Mouse (Mus musculus): ENCODE data around the gene Pla2g2c.

Pla2g2c gene

GRCm38 (mm10) chr4:138709944-138710343, 14.6 kb upstream of the Pla2g2c start:
- DNase-seq (ENCODE audit: low read depth) = no peak

DNA sequence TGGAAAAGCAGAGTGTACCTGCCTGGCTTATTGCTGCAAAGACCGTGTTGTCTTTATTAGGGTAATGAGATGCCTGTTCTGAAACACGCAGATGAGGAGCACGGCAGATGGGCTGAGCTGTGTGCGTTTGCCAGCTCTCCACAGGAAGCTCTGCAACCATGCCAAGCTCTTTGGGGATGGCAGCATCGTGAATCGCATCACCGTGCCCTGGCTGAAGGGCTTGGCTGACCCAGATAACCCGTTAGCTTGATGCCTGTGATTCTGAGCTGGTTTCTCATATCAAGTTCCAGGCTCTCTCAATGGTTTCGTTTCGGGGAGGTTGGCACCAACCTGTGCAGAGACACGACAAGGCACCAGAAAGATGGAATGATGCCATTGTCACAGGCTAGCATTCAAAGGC, 14.0 kb upstream of the Pla2g2c start:
- DNase-seq (ENCODE audit: low read depth) = no peak

DNA sequence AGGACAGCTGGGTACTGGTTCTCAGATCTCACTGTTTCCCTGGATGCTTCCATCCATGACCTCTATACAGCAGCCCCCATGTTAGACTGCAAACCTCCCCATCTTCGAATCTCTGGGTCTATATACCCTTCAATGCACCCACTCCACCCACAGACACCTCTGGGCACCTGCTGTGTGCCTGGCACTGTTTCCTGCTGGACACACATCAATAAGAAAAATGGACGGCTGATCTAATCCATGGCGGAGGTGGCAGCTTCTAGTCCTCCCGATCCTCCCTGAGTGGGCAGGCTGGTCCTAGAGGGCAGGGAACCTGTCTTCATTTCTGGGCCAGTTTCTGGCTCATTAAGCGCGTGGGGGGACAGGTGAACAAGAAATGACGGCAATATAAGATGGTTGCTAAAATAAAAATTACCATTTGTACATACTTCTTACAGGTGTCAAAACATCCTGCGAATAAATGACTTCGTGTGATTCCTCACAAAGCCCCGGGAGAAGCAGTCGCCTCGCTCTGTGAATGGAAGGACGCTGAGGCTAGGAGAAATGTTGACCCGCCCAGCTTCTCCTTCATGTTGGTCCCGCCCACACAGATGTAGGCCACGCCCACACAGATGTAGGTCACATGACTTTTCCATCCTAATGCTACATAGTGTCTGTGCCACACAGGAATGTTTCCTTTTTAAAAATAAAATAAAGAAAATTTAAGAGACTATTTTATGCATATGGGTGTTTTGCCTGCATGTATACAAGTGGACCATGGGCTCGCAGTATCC, 13.4 kb upstream of the Pla2g2c start:
- no peak for DNase-seq (ENCODE audit: low read depth)

DNA sequence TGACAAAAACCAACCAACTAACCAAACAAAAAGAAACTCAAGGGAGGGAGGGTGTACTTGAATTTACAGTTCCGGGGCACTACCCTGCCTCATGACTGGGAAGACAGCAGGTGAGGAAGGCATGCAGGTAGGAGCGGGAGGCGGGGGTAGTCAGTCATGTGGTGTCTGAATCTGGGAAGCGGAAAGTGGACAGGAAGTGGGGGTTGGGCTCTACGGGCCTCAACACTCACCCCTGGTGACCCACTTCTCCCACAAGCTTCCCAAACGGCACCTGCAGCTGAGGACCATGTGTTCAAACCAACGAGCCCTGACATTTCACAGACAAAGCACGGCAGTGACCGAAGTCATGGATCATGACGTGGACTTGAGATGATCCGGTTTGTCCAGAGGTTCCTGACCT, 12.5 kb upstream of the Pla2g2c start:
- DNase-seq (ENCODE audit: low read depth) = peak; percentile 48

DNA sequence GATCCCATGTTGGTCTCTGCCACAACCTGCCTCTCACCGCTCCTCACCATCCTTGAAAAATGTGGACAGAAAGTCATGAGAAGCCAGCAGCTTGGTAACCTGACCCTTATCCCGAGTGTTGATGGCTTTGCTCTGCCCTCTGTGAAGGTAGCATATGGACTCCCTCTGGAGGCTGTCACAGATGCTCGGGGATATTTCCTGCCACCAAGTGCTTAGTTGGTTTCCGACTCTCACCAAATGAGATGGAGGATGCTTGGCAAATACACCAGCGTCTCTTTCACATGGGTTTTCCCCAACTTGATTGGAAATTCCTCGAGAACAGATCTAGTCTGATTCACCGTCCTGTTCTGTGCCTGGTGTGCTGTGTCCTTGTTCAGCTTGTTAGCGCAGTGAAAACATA, 12.0 kb upstream of the Pla2g2c start:
- DNase-seq (ENCODE audit: low read depth) = no peak

DNA sequence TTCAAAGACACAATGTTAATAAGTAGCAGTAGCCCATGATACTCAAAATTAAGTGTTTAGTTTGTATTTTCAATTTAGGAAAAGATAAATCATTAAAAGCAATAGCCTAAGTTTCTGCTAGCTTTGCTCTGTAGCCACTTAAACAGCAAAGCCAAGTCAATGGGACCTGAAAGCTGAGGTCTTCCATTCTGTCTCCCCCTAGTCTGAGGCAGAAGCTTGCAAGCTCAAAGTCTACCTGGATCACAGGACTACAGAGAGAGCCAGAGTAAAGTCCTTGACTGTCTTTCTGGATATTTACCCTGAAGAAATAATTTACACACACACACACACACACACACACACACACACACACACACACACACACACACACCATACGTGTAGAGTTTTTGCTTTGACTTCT, 10.4 kb upstream of the Pla2g2c start:
- no peak for DNase-seq (ENCODE audit: low read depth)

DNA sequence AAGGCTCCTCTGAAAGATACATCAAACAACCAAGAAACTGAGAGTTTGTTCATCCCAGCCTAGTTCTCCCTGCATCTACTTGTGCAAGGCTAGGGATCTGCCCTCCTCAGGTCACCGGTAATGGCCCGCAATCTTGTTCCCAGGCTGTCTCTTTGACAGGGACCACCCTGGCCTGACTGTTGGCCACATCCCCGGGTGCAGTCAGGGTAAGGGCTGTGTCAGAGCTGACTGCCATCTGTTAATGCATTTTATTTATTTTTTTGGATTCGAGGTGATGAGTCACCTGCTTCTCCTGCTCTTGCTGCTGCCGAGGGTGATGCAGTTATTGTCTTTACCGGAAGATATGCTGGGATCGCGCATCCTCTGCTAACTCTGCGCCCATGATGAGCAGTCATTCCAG, 7.9 kb upstream of the Pla2g2c start:
- no peak for DNase-seq (ENCODE audit: low read depth)

DNA sequence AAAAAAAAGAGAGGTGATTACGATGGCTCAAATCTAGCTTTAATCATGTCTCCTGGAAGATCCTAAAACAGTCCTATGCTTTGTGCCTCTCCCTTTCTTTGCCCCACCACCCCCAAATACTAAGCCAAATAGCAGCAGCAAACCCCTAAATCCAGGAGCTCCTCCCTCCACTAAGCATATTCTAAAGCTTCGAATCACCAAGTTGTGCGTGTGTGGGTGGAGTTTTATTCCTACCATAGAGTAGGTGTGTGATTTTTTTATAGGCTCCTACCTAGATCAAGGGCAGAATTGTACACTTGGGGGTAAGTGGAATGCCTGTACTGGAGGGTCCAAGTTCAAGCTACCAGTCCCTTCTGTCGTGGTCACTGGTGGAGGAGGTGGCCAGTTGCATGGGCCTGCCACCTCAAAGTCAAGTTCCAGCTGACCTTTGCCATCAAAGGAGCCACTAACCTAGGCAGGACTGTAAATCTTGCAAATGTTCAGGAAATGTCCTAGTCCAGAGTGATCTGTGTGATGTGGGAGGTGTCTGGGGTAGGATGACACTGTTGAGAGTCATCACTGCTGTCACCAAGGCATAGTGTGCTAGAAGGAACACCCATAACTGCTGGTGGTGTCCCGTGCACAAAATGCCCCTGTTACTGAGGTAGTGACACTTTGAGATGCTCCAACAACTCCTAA, 5.9 kb upstream of the Pla2g2c start:
- no peak for DNase-seq (ENCODE audit: low read depth)

DNA sequence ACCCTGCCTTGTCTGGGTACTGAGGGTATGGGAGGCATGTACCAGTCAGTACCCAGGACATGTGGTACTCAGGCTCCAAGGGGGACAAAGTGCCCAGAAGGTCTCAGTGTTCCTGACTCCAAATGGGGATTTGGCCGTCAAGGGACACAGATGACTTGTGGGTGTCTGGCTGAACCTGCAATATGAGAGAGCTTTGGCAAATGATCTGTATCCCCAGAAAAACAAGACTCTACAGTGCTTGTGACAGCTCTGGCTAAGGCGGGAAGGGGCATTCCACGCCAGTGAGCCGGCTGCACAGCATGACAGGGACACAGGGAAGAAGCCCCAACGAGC, 5.4 kb upstream of the Pla2g2c start:
- DNase-seq (ENCODE audit: low read depth) = no peak

- DNase-seq (ENCODE audit: low read depth) = peak; percentile 33
These were observed 905 bp upstream of the Pla2g2c start for GRCm38 (mm10) chr4:138723493-138724281.

- DNase-seq (ENCODE audit: low read depth) = no peak
These were observed 502 bp downstream of the Pla2g2c start for GRCm38 (mm10) chr4:138725127-138725461.

GRCm38 (mm10) chr4:138725751-138726150, 1.2 kb downstream of the Pla2g2c start:
- DNase-seq (ENCODE audit: low read depth) = no peak

- DNase-seq (ENCODE audit: low read depth) = no peak
These were observed 4.6 kb downstream of the Pla2g2c start for GRCm38 (mm10) chr4:138729018-138729703.

- DNase-seq (ENCODE audit: low read depth) = no peak
These were observed 9.5 kb downstream of the Pla2g2c start for GRCm38 (mm10) chr4:138734105-138734504.

DNA sequence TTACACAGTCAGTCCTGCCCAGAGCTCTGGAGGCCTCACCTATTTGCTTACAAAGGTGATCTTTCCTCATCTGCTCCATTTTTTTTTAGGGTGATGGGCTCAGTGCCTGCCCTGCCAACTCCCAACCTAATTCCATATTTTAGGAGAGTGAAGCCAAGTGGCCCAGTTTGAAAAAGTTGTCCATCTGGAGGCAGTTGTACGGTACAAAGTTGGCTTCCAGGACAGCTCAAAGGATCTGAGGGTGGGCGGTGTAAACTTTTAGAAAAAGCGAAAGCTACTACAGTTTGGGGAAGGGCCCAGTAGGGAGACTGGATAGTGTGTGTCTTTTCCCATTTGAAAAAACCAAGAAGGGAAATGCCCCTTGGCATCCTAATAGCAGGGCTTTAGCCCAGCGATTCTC, 10.3 kb downstream of the Pla2g2c start:
- DNase-seq (ENCODE audit: low read depth) = no peak

DNA sequence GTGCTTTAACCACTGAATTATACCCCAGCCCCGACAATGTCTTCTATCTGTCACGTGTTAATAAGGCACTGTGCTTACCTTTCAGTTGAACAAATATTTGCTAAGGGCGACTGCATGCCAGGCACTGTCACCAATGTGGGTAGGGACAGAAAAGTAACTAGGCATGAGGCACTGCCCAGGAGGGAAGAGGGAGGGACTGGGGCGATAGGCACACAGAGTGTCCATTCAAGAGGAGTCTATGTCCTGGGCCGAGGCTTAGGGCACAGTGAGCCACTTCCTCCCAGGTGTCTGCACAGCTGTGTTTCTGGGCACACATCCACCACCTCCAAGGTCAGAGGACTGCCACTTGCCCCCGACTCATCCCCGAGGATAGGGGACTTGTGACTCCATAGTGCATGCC, 12.4 kb downstream of the Pla2g2c start, which contains the start of gene Ubxn10:
Ubxn10 (minus strand) TSS at position 137 of the 400 bp plus-strand sequence.
- DNase-seq (ENCODE audit: low read depth) = no peak

DNA sequence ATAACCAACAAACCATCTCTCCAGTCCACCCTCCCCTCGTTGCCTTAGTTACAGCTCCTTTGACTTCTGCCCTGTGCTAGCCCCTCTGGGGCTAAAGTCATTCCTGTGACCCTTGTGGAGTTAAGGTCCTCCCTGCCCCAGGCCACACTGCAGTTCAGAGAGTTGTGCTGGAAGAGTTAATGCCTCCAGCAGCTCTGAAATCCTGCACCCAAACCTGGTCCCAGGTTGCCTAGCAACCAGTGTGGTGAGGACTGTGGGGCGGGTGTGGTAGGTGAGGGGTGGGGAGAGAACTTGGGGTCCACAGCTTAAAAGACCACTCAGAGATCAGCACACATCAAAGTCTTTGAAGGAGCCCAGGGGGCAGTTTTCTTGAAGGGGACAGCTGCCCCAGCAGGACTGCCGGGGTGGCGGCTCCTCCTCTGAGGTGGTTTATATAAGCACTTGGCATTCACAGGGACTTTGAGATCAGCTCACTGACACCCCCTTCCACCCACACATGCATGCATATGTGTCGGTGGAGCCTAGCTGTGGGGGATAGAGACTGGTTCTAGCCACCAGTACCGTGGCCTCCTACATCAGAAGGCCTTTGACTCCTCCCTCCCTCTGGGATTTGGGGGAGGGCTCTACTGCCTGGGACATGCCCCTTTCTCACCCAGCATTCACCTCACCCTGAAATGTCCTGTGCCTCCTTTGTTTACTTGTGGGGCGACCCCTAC, 14.7 kb downstream of the Pla2g2c start:
- DNase-seq (ENCODE audit: low read depth) = no peak

- no peak for DNase-seq (ENCODE audit: low read depth)
These were observed 21.3 kb downstream of the Pla2g2c start for GRCm38 (mm10) chr4:138745884-138746283.

DNA sequence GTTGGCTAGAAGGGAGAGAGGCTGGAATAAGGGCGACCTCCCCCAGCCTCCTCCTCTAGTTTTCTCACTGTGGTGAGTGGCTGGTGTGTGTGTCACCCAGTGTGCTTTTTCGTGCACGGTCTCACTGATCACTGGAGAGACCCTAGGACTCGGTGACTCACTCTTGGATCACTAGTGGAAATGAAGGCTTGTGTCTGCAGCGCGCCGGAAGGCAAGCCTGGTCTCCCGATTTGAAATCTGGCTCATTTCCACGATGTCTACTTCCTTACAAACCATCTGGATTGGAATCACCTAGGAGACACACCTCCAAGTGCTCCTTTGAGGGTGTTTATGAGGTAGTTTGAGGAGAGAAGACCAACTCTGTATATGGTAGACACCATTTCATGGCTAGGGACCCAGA, 22.3 kb downstream of the Pla2g2c start:
- no peak for DNase-seq (ENCODE audit: low read depth)

DNA sequence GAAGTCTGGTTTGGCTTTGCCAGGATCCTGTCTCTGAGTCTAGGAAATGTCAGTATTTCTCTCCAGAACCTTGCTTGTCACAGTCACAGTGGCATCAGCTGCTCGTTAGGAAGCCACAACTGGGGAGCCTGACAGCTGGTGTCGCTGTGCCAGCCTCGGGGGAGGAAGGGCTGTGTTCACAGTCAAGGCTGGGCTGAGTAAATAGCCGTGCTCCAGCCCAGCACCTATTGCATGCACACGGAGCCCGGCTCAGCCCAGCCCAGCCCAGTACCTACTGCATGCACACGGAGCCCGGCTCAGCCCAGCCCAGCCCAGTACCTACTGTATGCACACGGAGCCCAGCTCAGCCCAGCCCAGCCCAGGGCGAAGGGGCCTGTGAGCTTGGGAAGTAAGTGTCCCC, 23.3 kb downstream of the Pla2g2c start:
- peak; percentile 45 for DNase-seq (ENCODE audit: low read depth)

DNA sequence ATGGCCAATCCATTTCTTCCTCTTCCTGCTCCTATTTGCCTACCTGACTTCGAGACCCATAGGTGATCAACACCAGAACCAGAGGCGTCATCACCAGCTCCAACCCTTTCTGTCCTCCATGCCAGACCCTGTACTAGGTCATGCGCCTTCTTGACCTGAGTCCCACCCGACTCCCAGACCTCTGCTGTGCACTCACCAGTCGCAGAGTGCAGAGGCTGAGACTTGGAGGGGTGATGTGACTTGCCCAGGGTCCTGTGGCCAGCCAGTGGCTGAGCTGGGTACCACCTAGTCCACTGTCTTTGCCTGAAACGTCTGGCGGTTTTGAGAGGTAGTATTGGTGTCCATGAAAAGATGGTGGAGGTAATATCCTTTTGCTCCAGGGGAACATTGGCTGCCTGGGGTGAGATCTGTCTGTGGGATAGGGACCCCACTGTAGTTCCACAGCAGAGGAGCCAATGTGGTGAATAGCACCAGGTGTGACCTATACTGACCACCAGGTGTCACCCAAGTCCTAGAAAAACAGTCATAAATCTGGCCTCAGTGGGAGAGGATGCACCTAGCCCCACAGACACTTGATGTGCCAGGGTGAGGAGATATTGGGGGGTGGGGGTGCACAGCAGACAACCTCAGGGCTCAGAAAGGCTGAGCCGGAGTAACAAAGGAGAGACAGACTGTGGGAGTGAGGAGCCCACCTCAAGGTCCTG, 23.9 kb downstream of the Pla2g2c start:
- DNase-seq (ENCODE audit: low read depth) = peak; percentile 57
